Mouse (Mus musculus) C2C12 (cell line): ENCODE data around the gene Hspa12a.

ENCODE experiments used
- CEBPB ChIP-seq: IDR thresholded peaks from one replicate; pipeline ENCODE4 v1.6.1; 2011; ENCODE audit warnings: low read depth, mild to moderate bottlenecking, control low read depth, moderate library complexity
- CTCF ChIP-seq: IDR thresholded peaks from one replicate; pipeline ENCODE4 v1.5.1; 2011; ENCODE audit not compliant: control insufficient read depth, insufficient read depth, insufficient read length
- FOSL1 ChIP-seq: IDR thresholded peaks from one replicate; pipeline ENCODE4 v1.8.0; 2011; ENCODE audit warnings: mild to moderate bottlenecking, low read length; ENCODE audit not compliant: poor library complexity, insufficient read depth, severe bottlenecking
- MYOD1 ChIP-seq: IDR thresholded peaks from one replicate; pipeline ENCODE4 v1.6.1; 2011; ENCODE audit warnings: low read depth; ENCODE audit not compliant: control insufficient read depth, insufficient read length
- MYOG ChIP-seq: IDR thresholded peaks from one replicate; pipeline ENCODE4 v1.6.1; 2011; ENCODE audit not compliant: control insufficient read depth, insufficient read length; ENCODE audit errors: extremely low read depth
- USF1 ChIP-seq: IDR thresholded peaks from one replicate; pipeline ENCODE4 v1.6.1; 2011; ENCODE audit warnings: low read depth, mild to moderate bottlenecking, control low read depth, moderate library complexity

GRCm38 (mm10) chr19:58954779-58955178 lies 11.3 kb upstream of the Hspa12a start:
- no peak for TF ChIP-seq CTCF
- no peak for TF ChIP-seq USF1
- TF ChIP-seq FOSL1: no peak
- no peak for TF ChIP-seq CEBPB
- TF ChIP-seq MYOG: no peak
- no peak for TF ChIP-seq MYOD1
